Mouse (Mus musculus): ENCODE results near the gene Tcf19.
A peak's percentile ranks its signal among the peaks of the same experiment; 100 is the strongest.
"Not testable (repeated sequence)": the region's sequence is repeated elsewhere in the genome, so short reads cannot be mapped to it uniquely, and the experiment has no call there.

The Tcf19 gene

GRCm38 (mm10) chr17:35532360-35532759, 15.7 kb upstream of the Tcf19 start:
- no peak for DNase-seq

GRCm38 (mm10) chr17:35526644-35527043, 10.0 kb upstream of the Tcf19 start:
- DNase-seq: no peak

- no peak for DNase-seq
Measured at GRCm38 (mm10) chr17:35524354-35524753, 7.7 kb upstream of the Tcf19 start.

- DNase-seq: peak; percentile 25
Measured at GRCm38 (mm10) chr17:35517526-35517925, 902 bp upstream of the Tcf19 start.

GRCm38 (mm10) chr17:35515911-35516640, 548 bp downstream of the Tcf19 start:
- peak; percentile 60 for DNase-seq

- no peak for DNase-seq
Measured at GRCm38 (mm10) chr17:35514756-35515155, 1.9 kb downstream of the Tcf19 start.

- peak; percentile 83 for DNase-seq
Measured at GRCm38 (mm10) chr17:35513886-35514285, 2.7 kb downstream of the Tcf19 start.

- peak; percentile 52 for DNase-seq
Measured at GRCm38 (mm10) chr17:35512916-35513626, 3.6 kb downstream of the Tcf19 start.

GRCm38 (mm10) chr17:35509284-35509683, 7.3 kb downstream of the Tcf19 start:
- peak; percentile 76 for DNase-seq

GRCm38 (mm10) chr17:35508279-35508678, 8.3 kb downstream of the Tcf19 start:
- DNase-seq: not testable (repeated sequence)

GRCm38 (mm10) chr17:35507556-35508260, 8.9 kb downstream of the Tcf19 start:
- no peak for DNase-seq

- DNase-seq: peak; percentile 34
Measured at GRCm38 (mm10) chr17:35506881-35507280, 9.7 kb downstream of the Tcf19 start.

GRCm38 (mm10) chr17:35505776-35506175, 10.8 kb downstream of the Tcf19 start, which contains the start of gene Pou5f1:
Pou5f1 (plus strand) TSS chr17:35506018.
- no peak for DNase-seq

GRCm38 (mm10) chr17:35504628-35505481, 11.8 kb downstream of the Tcf19 start:
- DNase-seq: no peak

GRCm38 (mm10) chr17:35503849-35504248, 12.8 kb downstream of the Tcf19 start:
- DNase-seq: no peak

- no peak for DNase-seq
Measured at GRCm38 (mm10) chr17:35502762-35503161, 13.9 kb downstream of the Tcf19 start.

- DNase-seq: no peak
Measured at GRCm38 (mm10) chr17:35502226-35502625, 14.4 kb downstream of the Tcf19 start.

- DNase-seq: no peak
Measured at GRCm38 (mm10) chr17:35497124-35497523, 19.5 kb downstream of the Tcf19 start.

- no peak for DNase-seq
Measured at GRCm38 (mm10) chr17:35490320-35490719, 26.3 kb downstream of the Tcf19 start.

GRCm38 (mm10) chr17:35488041-35488440, 28.6 kb downstream of the Tcf19 start:
- DNase-seq: no peak

- no peak for DNase-seq
Measured at GRCm38 (mm10) chr17:35486726-35487125, 29.9 kb downstream of the Tcf19 start.

- DNase-seq: no peak
Measured at GRCm38 (mm10) chr17:35485702-35486101, 30.9 kb downstream of the Tcf19 start.

GRCm38 (mm10) chr17:35484066-35484465, 32.6 kb downstream of the Tcf19 start:
- DNase-seq: peak; percentile 65

All from retina, postnatal 1 day (tissue).